Mouse (Mus musculus): ENCODE measurements around the gene Prkd1. TPM values are rescaled to one million over a fixed set of nuclear protein-coding genes. Genes with fewer than 3 reads are reported as not detected.
A peak's percentile ranks its signal among the peaks of the same experiment; 100 is the strongest.

The Prkd1 gene
- polyA plus RNA-seq, 1 experiment = 3.4 TPM

- Histone ChIP-seq H3K4me3 (ENCODE audit: insufficient read depth, low read depth, low read length) (no peak overlapping the region), H3K4me1 (ENCODE audit: control insufficient read depth, insufficient read depth, low read length) (no peaks in the 10 kb centered on the region), H3K27me3 (replicated peaks; ENCODE audit: control insufficient read depth, insufficient read depth, low read length) (no peaks in the 10 kb centered on the region), H3K27ac (ENCODE audit: insufficient read depth, low read depth, low read length) (no peak overlapping the region), H3K36me3 (ENCODE audit: control insufficient read depth, insufficient read depth, low read length) (no peaks in the 10 kb centered on the region)
- TF ChIP-seq POLR2A (IDR thresholded peaks at IDR 0.05; ENCODE audit: low read depth, low read length) = no peak
- no peak for TF ChIP-seq CTCF (conservative IDR thresholded peaks at IDR 0.05; ENCODE audit: insufficient read depth, insufficient read length, low read depth, low read length)
- DNase-seq = no peak
- 69% methylated on average over 5 of the region's 5 CpGs for WGBS
Measured at GRCm38 (mm10) chr12:50595777-50596176, 53.1 kb downstream of the Prkd1 start.

GRCm38 (mm10) chr12:50594506-50594905 lies 54.4 kb downstream of the Prkd1 start:
- Histone ChIP-seq H3K27me3 (replicated peaks; ENCODE audit: control insufficient read depth, insufficient read depth, low read length) (no peaks in the 10 kb centered on the region), H3K4me1 (ENCODE audit: control insufficient read depth, insufficient read depth, low read length) (no peaks in the 10 kb centered on the region), H3K4me3 (ENCODE audit: insufficient read depth, low read depth, low read length) (no peak overlapping the region), H3K36me3 (ENCODE audit: control insufficient read depth, insufficient read depth, low read length) (no peaks in the 10 kb centered on the region), H3K27ac (ENCODE audit: insufficient read depth, low read depth, low read length) (no peak overlapping the region)
- WGBS = 69% methylated on average over 6 of the region's 6 CpGs
- TF ChIP-seq POLR2A (IDR thresholded peaks at IDR 0.05; ENCODE audit: low read depth, low read length) = no peak
- no peak for TF ChIP-seq CTCF (conservative IDR thresholded peaks at IDR 0.05; ENCODE audit: insufficient read depth, insufficient read length, low read depth, low read length)
- DNase-seq = no peak

DNA sequence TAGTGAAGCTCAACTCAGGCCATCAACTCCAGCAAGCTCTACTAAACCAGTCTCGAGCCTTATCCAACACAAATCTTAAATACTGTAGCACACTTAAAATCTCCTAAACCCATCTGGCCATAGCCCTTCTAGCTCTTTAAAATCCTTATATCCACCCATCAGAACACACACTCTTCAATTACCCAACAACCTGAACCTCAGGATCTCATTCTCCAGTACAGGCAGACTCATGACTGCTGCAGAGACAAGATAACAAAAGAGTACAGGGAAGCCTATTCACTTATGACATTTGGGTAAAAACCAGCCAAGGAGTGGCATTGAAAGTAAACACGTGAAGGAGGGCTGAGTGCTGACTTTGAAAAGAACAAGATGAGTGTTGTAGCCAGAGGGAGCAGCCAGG lies 55.4 kb downstream of the Prkd1 start:
- Histone ChIP-seq H3K27me3 (replicated peaks; ENCODE audit: control insufficient read depth, insufficient read depth, low read length) (no peaks in the 10 kb centered on the region), H3K36me3 (ENCODE audit: control insufficient read depth, insufficient read depth, low read length) (no peaks in the 10 kb centered on the region), H3K4me1 (ENCODE audit: control insufficient read depth, insufficient read depth, low read length) (no peaks in the 10 kb centered on the region), H3K4me3 (ENCODE audit: insufficient read depth, low read depth, low read length) (no peak overlapping the region), H3K27ac (ENCODE audit: insufficient read depth, low read depth, low read length) (no peak overlapping the region)
- TF ChIP-seq POLR2A (IDR thresholded peaks at IDR 0.05; ENCODE audit: low read depth, low read length) (no peak), CTCF (conservative IDR thresholded peaks at IDR 0.05; ENCODE audit: insufficient read depth, insufficient read length, low read depth, low read length) (no peak)
- WGBS = 83% methylated on average over 2 of the region's 2 CpGs
- no peak for DNase-seq

DNA sequence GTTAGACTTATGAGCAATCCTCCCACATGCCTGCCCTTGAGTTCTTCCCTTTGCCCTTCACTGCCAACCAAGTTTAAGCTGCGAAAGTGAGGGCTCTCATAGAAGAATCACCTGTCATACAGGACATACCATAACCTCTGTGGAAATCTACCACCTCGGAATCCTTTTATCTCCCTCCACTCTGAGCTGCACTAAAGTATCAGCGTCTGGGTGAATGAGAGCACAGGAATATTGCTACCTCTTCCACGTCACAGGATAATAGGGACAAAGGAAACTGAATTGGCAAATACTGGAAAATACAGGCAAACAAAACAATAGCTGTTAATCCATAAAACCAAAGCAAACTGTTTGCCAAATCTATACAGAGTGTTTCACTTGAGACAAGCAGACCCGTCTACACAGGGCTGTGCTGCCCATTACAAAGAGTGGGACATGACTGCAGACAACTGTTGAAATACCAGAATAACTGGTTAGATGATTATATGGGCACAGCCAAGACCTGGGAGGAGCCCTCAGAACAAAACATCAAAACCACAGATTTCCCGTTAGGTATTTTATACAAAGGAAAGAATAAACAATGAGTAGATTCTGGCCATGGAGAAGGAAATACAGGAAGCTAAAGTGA lies 60.6 kb downstream of the Prkd1 start:
- H3K27me3 ChIP-seq (replicated peaks; ENCODE audit: control insufficient read depth, insufficient read depth, low read length) = no peaks in the 10 kb centered on the region
- H3K4me3 ChIP-seq (ENCODE audit: insufficient read depth, low read depth, low read length) = no peak overlapping the region
- H3K4me1 ChIP-seq (ENCODE audit: control insufficient read depth, insufficient read depth, low read length) = no peaks in the 10 kb centered on the region
- no peak overlapping the region for H3K27ac ChIP-seq (ENCODE audit: insufficient read depth, low read depth, low read length)
- no peaks in the 10 kb centered on the region for H3K36me3 ChIP-seq (ENCODE audit: control insufficient read depth, insufficient read depth, low read length)
- 88% methylated on average over 6 of the region's 6 CpGs for WGBS
- DNase-seq = no peak
- no peak for TF ChIP-seq POLR2A (IDR thresholded peaks at IDR 0.05; ENCODE audit: low read depth, low read length)
- TF ChIP-seq CTCF (conservative IDR thresholded peaks at IDR 0.05; ENCODE audit: insufficient read depth, insufficient read length, low read depth, low read length) = no peak

DNA sequence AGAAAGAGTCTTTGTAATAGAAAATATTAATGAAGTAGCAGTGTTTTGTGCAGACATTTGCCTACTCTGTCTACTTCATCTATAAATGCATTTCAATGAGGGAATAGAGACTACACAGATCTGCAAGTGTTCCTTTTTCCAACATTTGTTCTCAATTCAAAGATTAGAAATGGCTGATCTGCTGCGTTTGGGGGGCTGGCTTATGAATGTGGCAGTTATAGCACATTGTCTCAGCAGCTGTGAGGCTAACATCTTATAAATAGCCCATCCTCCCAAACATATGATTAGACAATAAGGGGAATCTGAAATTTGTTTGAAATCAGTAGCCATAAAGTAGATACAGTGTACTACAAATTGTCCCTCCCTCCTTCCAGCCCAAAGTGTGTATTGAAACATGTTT lies 83.7 kb downstream of the Prkd1 start:
- Histone ChIP-seq H3K27me3 (replicated peaks; ENCODE audit: control insufficient read depth, insufficient read depth, low read length) (no peaks in the 10 kb centered on the region; the same call in 1 of the 2 replicates), H3K36me3 (ENCODE audit: control insufficient read depth, insufficient read depth, low read length) (no peaks in the 10 kb centered on the region), H3K27ac (ENCODE audit: insufficient read depth, low read depth, low read length) (no peak overlapping the region), H3K4me1 (ENCODE audit: control insufficient read depth, insufficient read depth, low read length) (no peaks in the 10 kb centered on the region), H3K4me3 (ENCODE audit: insufficient read depth, low read depth, low read length) (no peak overlapping the region)
- WGBS = 76% methylated on average over 1 of the region's 1 CpGs
- no peak for DNase-seq
- no peak for TF ChIP-seq POLR2A (IDR thresholded peaks at IDR 0.05; ENCODE audit: low read depth, low read length)
- TF ChIP-seq CTCF (conservative IDR thresholded peaks at IDR 0.05; ENCODE audit: insufficient read depth, insufficient read length, low read depth, low read length) = no peak

DNA sequence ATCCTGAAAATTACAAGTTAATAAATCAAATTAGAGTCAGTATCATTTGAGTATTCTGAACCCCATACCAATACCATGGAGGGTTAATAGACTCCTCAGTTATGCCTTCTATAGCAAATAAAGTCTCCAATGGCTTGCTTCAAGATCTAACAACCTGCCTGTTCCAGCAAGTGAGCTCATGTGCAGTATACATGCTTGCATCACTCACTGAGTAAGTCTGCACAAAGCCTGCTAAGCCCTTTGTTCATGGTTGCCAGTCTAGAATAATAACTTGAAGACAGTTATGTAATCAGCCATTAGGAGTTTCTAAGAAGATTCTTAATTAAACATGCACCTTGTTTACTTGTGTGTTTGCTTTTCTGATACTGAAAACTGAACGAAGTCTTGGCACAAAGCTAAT lies 88.4 kb downstream of the Prkd1 start:
- Histone ChIP-seq H3K4me3 (ENCODE audit: insufficient read depth, low read depth, low read length) (no peak overlapping the region), H3K4me1 (ENCODE audit: control insufficient read depth, insufficient read depth, low read length) (no peaks in the 10 kb centered on the region), H3K36me3 (ENCODE audit: control insufficient read depth, insufficient read depth, low read length) (no peaks in the 10 kb centered on the region), H3K27me3 (replicated peaks; ENCODE audit: control insufficient read depth, insufficient read depth, low read length) (no peaks in the 10 kb centered on the region), H3K27ac (ENCODE audit: insufficient read depth, low read depth, low read length) (no peak overlapping the region)
- DNase-seq = no peak
- no peak for TF ChIP-seq CTCF (conservative IDR thresholded peaks at IDR 0.05; ENCODE audit: insufficient read depth, insufficient read length, low read depth, low read length)
- no peak for TF ChIP-seq POLR2A (IDR thresholded peaks at IDR 0.05; ENCODE audit: low read depth, low read length)
- 81% methylated on average over 1 of the region's 1 CpGs for WGBS

DNA sequence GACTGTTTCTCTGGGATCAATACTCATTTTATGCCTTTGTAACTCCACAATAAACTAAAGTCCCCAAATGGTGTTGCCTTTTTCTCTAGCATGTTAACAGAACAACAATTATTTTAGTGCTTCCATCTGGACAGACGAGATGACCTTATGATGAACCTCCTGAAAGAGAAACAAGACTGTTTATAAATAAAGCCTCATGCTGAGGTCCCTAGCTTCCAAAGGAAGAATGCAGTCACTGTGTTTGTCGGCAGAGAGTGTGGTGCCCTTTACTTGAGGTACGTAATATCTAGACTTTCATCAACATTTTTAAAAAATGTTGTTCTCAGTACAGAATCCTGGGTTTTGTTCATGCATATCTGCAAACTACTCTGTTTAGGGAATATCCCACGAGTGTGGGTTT lies 90.7 kb downstream of the Prkd1 start:
- peak; percentile 34 for DNase-seq
- Histone ChIP-seq H3K36me3 (ENCODE audit: control insufficient read depth, insufficient read depth, low read length) (no peaks in the 10 kb centered on the region), H3K27ac (ENCODE audit: insufficient read depth, low read depth, low read length) (no peak overlapping the region; the same call in 1 of the 2 replicates), H3K4me1 (ENCODE audit: control insufficient read depth, insufficient read depth, low read length) (no peaks in the 10 kb centered on the region), H3K4me3 (ENCODE audit: insufficient read depth, low read depth, low read length) (no peak overlapping the region), H3K27me3 (replicated peaks; ENCODE audit: control insufficient read depth, insufficient read depth, low read length) (no peaks in the 10 kb centered on the region)
- 41% methylated on average over 4 of the region's 4 CpGs for WGBS
- no peak for TF ChIP-seq CTCF (conservative IDR thresholded peaks at IDR 0.05; ENCODE audit: insufficient read depth, insufficient read length, low read depth, low read length)
- no peak for TF ChIP-seq POLR2A (IDR thresholded peaks at IDR 0.05; ENCODE audit: low read depth, low read length)

All from kidney, adult 2 months (tissue).